ENCODE assay signal across 8 mouse cellular contexts in the genomic region with DNA sequence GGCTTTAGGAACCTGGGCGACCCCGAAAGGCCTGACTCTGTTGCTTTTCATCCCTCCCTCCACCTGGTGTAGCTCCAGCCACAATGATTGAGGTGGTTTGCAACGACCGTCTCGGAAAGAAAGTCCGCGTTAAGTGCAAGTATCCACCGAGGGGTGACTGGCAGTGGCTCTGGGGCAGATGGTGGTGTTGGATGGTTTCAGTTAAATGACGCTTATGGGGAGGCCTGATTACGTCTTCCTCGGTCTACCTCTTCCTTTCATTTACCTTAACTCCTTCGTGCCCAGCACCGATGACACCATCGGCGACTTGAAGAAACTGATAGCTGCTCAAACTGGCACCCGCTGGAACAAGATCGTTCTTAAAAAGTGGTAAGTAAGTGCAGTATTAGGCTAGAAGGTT. TPM values are rescaled to one million over a fixed set of nuclear protein-coding genes. Genes with fewer than 3 reads are reported as not detected.
DNase-seq lines count a peak whose midpoint lies in the region; ATAC-seq and TF ChIP-seq lines count a peak whose summit lies in the region.

No protein-coding gene starts in this region.

- no peak for DNase-seq in kidney, postnatal 25 days
- DNase-seq in MEL (ENCODE audit: low read depth, low spot score): peak; percentile 92
- DNase-seq in liver, embryonic 13.5 days: no peak
- DNase-seq in urinary bladder, postnatal 36 days (ENCODE audit: low spot score in 2 of 2): no peak
- no peak for DNase-seq in cerebellum, postnatal 36 days

- no peaks in the 10 kb centered on the region for H3K9me3 ChIP-seq in kidney, embryonic 15.5 days (replicated peaks)
- no peaks in the 10 kb centered on the region for H3K9me3 ChIP-seq in MEL (replicated peaks; ENCODE audit: insufficient read depth, low read length)
- no peaks in the 10 kb centered on the region for H3K9me3 ChIP-seq in forebrain, embryonic 13.5 days (replicated peaks)
- no peaks in the 10 kb centered on the region for H3K9me3 ChIP-seq in liver, embryonic 13.5 days (replicated peaks)
- no peaks in the 10 kb centered on the region for H3K9me3 ChIP-seq in neural tube, embryonic 13.5 days

- peaks cover 30% of the 10 kb centered on the region for H3K4me1 ChIP-seq in kidney, embryonic 15.5 days
- H3K4me1 ChIP-seq in MEL (ENCODE audit: control insufficient read depth in 1 of 2, insufficient read depth in 2 of 2, low read length in 2 of 2): peaks cover 8 to 16% of the 10 kb centered on the region in 2 experiments
- peaks cover 42% of the 10 kb centered on the region for H3K4me1 ChIP-seq in forebrain, embryonic 13.5 days
- peaks cover 76% of the 10 kb centered on the region for H3K4me1 ChIP-seq in liver, embryonic 13.5 days (replicated peaks)
- peaks cover 43% of the 10 kb centered on the region for H3K4me1 ChIP-seq in neural tube, embryonic 13.5 days (replicated peaks)

- TF ChIP-seq CTCF in MEL (IDR thresholded peaks at IDR 0.05 in 2 of 3, conservative IDR thresholded peaks at IDR 0.05 in 1 of 3; ENCODE audit: control insufficient read depth in 1 of 3, insufficient read depth in 1 of 3, low read depth in 2 of 3, low read length in 3 of 3, poor library complexity in 1 of 3, severe bottlenecking in 1 of 3): no peak

- TF ChIP-seq POLR2A in MEL (IDR thresholded peaks at IDR 0.05; ENCODE audit: control insufficient read depth in 1 of 2, insufficient read depth in 1 of 2, low read depth in 1 of 2, low read length in 2 of 2, poor library complexity in 1 of 2): no peak

- peaks cover 60% of the 10 kb centered on the region for H3K79me2 ChIP-seq in MEL (ENCODE audit: control insufficient read depth, insufficient read depth, low read length, poor library complexity)

- peak overlapping the region; percentile 94 for H3K9ac ChIP-seq in kidney, embryonic 15.5 days
- H3K9ac ChIP-seq in MEL (ENCODE audit: control insufficient read depth, low read depth, low read length, poor library complexity, severe bottlenecking): peak overlapping the region; percentile 80
- peak overlapping the region; percentile 84 for H3K9ac ChIP-seq in forebrain, embryonic 13.5 days
- H3K9ac ChIP-seq in liver, embryonic 13.5 days: peak overlapping the region; percentile 89
- peak overlapping the region; percentile 89 for H3K9ac ChIP-seq in neural tube, embryonic 13.5 days

- TF ChIP-seq RAD21 in MEL (IDR thresholded peaks at IDR 0.05; ENCODE audit: low read depth, low read length): no peak

- peak overlapping the region; percentile 98 for H3K27ac ChIP-seq in kidney, embryonic 15.5 days
- H3K27ac ChIP-seq in MEL (ENCODE audit: control insufficient read depth, low read depth, low read length): peak overlapping the region; percentile 83
- peak overlapping the region; percentile 85 for H3K27ac ChIP-seq in forebrain, embryonic 13.5 days
- H3K27ac ChIP-seq in liver, embryonic 13.5 days: peak overlapping the region; percentile 85
- H3K27ac ChIP-seq in neural tube, embryonic 13.5 days (replicated peaks): peak overlapping the region; percentile 94

- peak overlapping the region; percentile 69 for H3K4me3 ChIP-seq in kidney, embryonic 15.5 days (replicated peaks)
- peak overlapping the region; percentile 83 to 93 for H3K4me3 ChIP-seq in MEL (ENCODE audit: control insufficient read depth in 1 of 2, insufficient read depth in 1 of 2, low read depth in 2 of 2, low read length in 2 of 2)
- H3K4me3 ChIP-seq in forebrain, embryonic 13.5 days: peak overlapping the region; percentile 95
- peak overlapping the region; percentile 93 for H3K4me3 ChIP-seq in liver, embryonic 13.5 days (replicated peaks)
- H3K4me3 ChIP-seq in neural tube, embryonic 13.5 days: peak overlapping the region; percentile 93

- peak overlapping the region; percentile 96 for H3K4me2 ChIP-seq in kidney, embryonic 15.5 days
- H3K4me2 ChIP-seq in forebrain, embryonic 13.5 days: peak overlapping the region; percentile 100
- H3K4me2 ChIP-seq in liver, embryonic 13.5 days: peak overlapping the region; percentile 99
- peak overlapping the region; percentile 100 for H3K4me2 ChIP-seq in neural tube, embryonic 13.5 days

- H3K27me3 ChIP-seq in kidney, embryonic 15.5 days: no peaks in the 10 kb centered on the region
- H3K27me3 ChIP-seq in MEL (ENCODE audit: control insufficient read depth in 1 of 2, insufficient read depth in 2 of 2, low read length in 2 of 2): no peaks in the 10 kb centered on the region
- no peaks in the 10 kb centered on the region for H3K27me3 ChIP-seq in forebrain, embryonic 13.5 days
- no peaks in the 10 kb centered on the region for H3K27me3 ChIP-seq in liver, embryonic 13.5 days
- H3K27me3 ChIP-seq in neural tube, embryonic 13.5 days: no peaks in the 10 kb centered on the region

- peaks cover 36% of the 10 kb centered on the region for H3K36me3 ChIP-seq in kidney, embryonic 15.5 days
- H3K36me3 ChIP-seq in MEL (ENCODE audit: control insufficient read depth in 1 of 2, insufficient read depth in 2 of 2, low read length in 2 of 2): peaks cover 6 to 29% of the 10 kb centered on the region in 2 experiments
- peaks cover 39% of the 10 kb centered on the region for H3K36me3 ChIP-seq in forebrain, embryonic 13.5 days (ENCODE audit: poor library complexity, severe bottlenecking)
- peaks cover 31% of the 10 kb centered on the region for H3K36me3 ChIP-seq in liver, embryonic 13.5 days
- peaks cover 42% of the 10 kb centered on the region for H3K36me3 ChIP-seq in neural tube, embryonic 13.5 days

- no peak for ATAC-seq in kidney, embryonic 15.5 days (replicated peaks; ENCODE audit: low FRiP score)
- no peak for ATAC-seq in forebrain, embryonic 13.5 days
- ATAC-seq in liver, embryonic 13.5 days (ENCODE audit: low read depth): no peak
- ATAC-seq in neural tube, embryonic 13.5 days (ENCODE audit: low read depth): no peak

- no peak for TF ChIP-seq EP300 in MEL (IDR thresholded peaks at IDR 0.05; ENCODE audit: low read depth in 1 of 2, low read length in 2 of 2)

- 2% methylated on average over 17 of the region's 17 CpGs for WGBS in kidney, embryonic 15.5 days
- 4% methylated on average over 17 of the region's 17 CpGs for WGBS in forebrain, embryonic 13.5 days
- WGBS in liver, embryonic 13.5 days (ENCODE audit: insufficient replicate concordance): 1% methylated on average over 17 of the region's 17 CpGs
- WGBS in neural tube, embryonic 13.5 days: 6% methylated on average over 17 of the region's 17 CpGs

TF ChIP-seq in MEL, 35 proteins besides CTCF, POLR2A, EP300 and RAD21:
- TF ChIP-seq MXI1 (IDR thresholded peaks at IDR 0.05; ENCODE audit: low read depth, low read length): no peak
- 0 out of 2 replicates have a peak, but pooled peaks have one; percentile 23 for TF ChIP-seq GATA1 (IDR thresholded peaks at IDR 0.05; ENCODE audit: low read depth, low read length)
TF ChIP-seq in MEL: peak in this region for 1.

RNA-seq across cellular contexts. Expression of a gene that starts 0.6 kb away (rescaled TPM):
- 21.1 and 22.2 TPM in 2 replicates for polyA plus RNA-seq in kidney, embryonic 15.5 days (2015; fragmentation: Nextera tagmentation; extraction: Ambion mirVana)
- total RNA-seq in MEL (2012; rRNA removed): 14.9 and 16.4 TPM in 2 replicates
- polyA plus RNA-seq in MEL (2012; ENCODE audit: insufficient read depth in 1 of 2, insufficient read length in 2 of 2, low read depth in 1 of 2, low replicate concordance in 2 of 2, missing spikeins in 1 of 2): 10 to 100 TPM in 1 of 2 experiments, not detected in 1; 44.0 TPM
- 15.0 and 15.4 TPM in 2 replicates for polyA plus RNA-seq in forebrain, embryonic 13.5 days (2015; fragmentation: Nextera tagmentation; extraction: Ambion mirVana)
- 4.0 and 5.0 TPM in 2 replicates for polyA plus RNA-seq in liver, embryonic 13.5 days (2015; fragmentation: Nextera tagmentation; extraction: Ambion mirVana)
- polyA plus RNA-seq in neural tube, embryonic 13.5 days (2015; fragmentation: Nextera tagmentation; extraction: Ambion mirVana): 16.0 and 16.2 TPM in 2 replicates

RNA-seq across cellular contexts. Expression of a gene that starts 2.4 kb away (rescaled TPM):
- 385 and 422 TPM in 2 replicates for polyA plus RNA-seq in kidney, embryonic 15.5 days (2015; fragmentation: Nextera tagmentation; extraction: Ambion mirVana)
- 867 and 1,103 TPM in 2 replicates for total RNA-seq in MEL (2012; rRNA removed)
- 100 to 1,000 TPM in 1 of 2 experiments, not detected in 1; 850 TPM for polyA plus RNA-seq in MEL (2012; ENCODE audit: insufficient read depth in 1 of 2, insufficient read length in 2 of 2, low read depth in 1 of 2, low replicate concordance in 2 of 2, missing spikeins in 1 of 2)
- 533 and 604 TPM in 2 replicates for polyA plus RNA-seq in forebrain, embryonic 13.5 days (2015; fragmentation: Nextera tagmentation; extraction: Ambion mirVana)
- 310 and 314 TPM in 2 replicates for polyA plus RNA-seq in liver, embryonic 13.5 days (2015; fragmentation: Nextera tagmentation; extraction: Ambion mirVana)
- 479 and 545 TPM in 2 replicates for polyA plus RNA-seq in neural tube, embryonic 13.5 days (2015; fragmentation: Nextera tagmentation; extraction: Ambion mirVana)

RNA-seq across cellular contexts. Expression of a gene that starts 6.8 kb away (rescaled TPM):
- 55.3 and 55.4 TPM in 2 replicates for polyA plus RNA-seq in kidney, embryonic 15.5 days (2015; fragmentation: Nextera tagmentation; extraction: Ambion mirVana)
- 179 and 202 TPM in 2 replicates for total RNA-seq in MEL (2012; rRNA removed)
- 100 to 1,000 TPM; 136 to 201 TPM for polyA plus RNA-seq in MEL (2012; ENCODE audit: insufficient read depth in 1 of 2, insufficient read length in 2 of 2, low read depth in 1 of 2, low replicate concordance in 2 of 2, missing spikeins in 1 of 2)
- 64.8 and 68.3 TPM in 2 replicates for polyA plus RNA-seq in forebrain, embryonic 13.5 days (2015; fragmentation: Nextera tagmentation; extraction: Ambion mirVana)
- 31.8 and 35.3 TPM in 2 replicates for polyA plus RNA-seq in liver, embryonic 13.5 days (2015; fragmentation: Nextera tagmentation; extraction: Ambion mirVana)
- polyA plus RNA-seq in neural tube, embryonic 13.5 days (2015; fragmentation: Nextera tagmentation; extraction: Ambion mirVana): 55.4 and 58.9 TPM in 2 replicates
